Mouse (Mus musculus) limb, embryonic 14.5 days (tissue): ENCODE measurements around the gene Arid1a. TPM values are rescaled to one million over a fixed set of nuclear protein-coding genes. Genes with fewer than 3 reads are reported as not detected.
"Not testable (repeated sequence)": the region's sequence is repeated elsewhere in the genome, so short reads cannot be mapped to it uniquely, and the experiment has no call there.

Source experiments
- ATAC-seq: fragments of 200-750 bp; cut with Nextera tagmentation; 2 replicates; pipeline ENCODE4 v1.8.0; 2017; ENCODE audit warnings: low read depth, moderate number of reproducible peaks, moderate TSS enrichment; ENCODE audit not compliant: low FRiP score
- DNase-seq: peaks from one replicate; pipeline ENCODE4 v3.0.0-alpha.2; 2015; ENCODE audit warnings: low spot score
- H3K27ac ChIP-seq: fragments of 300-500 bp; sonication (generic); replicated peaks from 2 replicates; pipeline ENCODE4 v1.5.1; 2014; ENCODE audit warnings: low read depth, mild to moderate bottlenecking, low read length, moderate library complexity, mixed read lengths
- H3K27me3 ChIP-seq: fragments of 300-500 bp; sonication (generic); 2 replicates; pipeline ENCODE4 v1.6.1; 2014; ENCODE audit warnings: low read length, mixed read lengths; ENCODE audit not compliant: control insufficient read depth, insufficient read depth
- H3K36me3 ChIP-seq: fragments of 300-500 bp; sonication (generic); 2 replicates; pipeline ENCODE4 v1.6.1; 2014; ENCODE audit warnings: mild to moderate bottlenecking, low read length, moderate library complexity, mixed read lengths; ENCODE audit not compliant: control insufficient read depth, insufficient read depth
- H3K4me1 ChIP-seq: fragments of 300-500 bp; sonication (generic); 2 replicates; pipeline ENCODE4 v1.6.1; 2014; ENCODE audit warnings: antibody characterized with exemption, low read length, mixed read lengths; ENCODE audit not compliant: control insufficient read depth, insufficient read depth
- H3K4me2 ChIP-seq: fragments of 300-500 bp; sonication (generic); replicated peaks from 2 replicates; pipeline ENCODE4 v1.6.1; 2014; ENCODE audit warnings: low read depth, mild to moderate bottlenecking, low read length, moderate library complexity; ENCODE audit not compliant: severe bottlenecking
- H3K4me3 ChIP-seq: fragments of 300-500 bp; sonication (generic); replicated peaks from 2 replicates; pipeline ENCODE4 v1.5.1; 2014; ENCODE audit warnings: low read length
- H3K9ac ChIP-seq: fragments of 300-500 bp; sonication (generic); 2 replicates; pipeline ENCODE4 v1.6.1; 2014; ENCODE audit warnings: mild to moderate bottlenecking, low read depth, low read length, moderate library complexity; ENCODE audit not compliant: severe bottlenecking
- H3K9me3 ChIP-seq: fragments of 300-500 bp; sonication (generic); 2 replicates; pipeline ENCODE4 v1.6.1; 2016; ENCODE audit warnings: low read length; ENCODE audit not compliant: control insufficient read depth
- POLR2A ChIP-seq: fragments of 200-500 bp; IDR thresholded peaks from 2 replicates; pipeline ENCODE4 v1.8.0; 2012; ENCODE audit warnings: inconsistent platforms, mild to moderate bottlenecking, moderate library complexity, borderline replicate concordance; ENCODE audit not compliant: insufficient read depth, insufficient read length; ENCODE audit errors: extremely low read depth
- WGBS: fragments of 180-500 bp; shearing (Covaris S2); extraction: QIAGEN DNeasy Blood & Tissue Kit; methylation state at CpG from one replicate; pipeline ENCODE4 v1.1.7; 2014; 5-methylcytosine and 5-hydroxymethylcytosine counted together
- polyA plus RNA-seq, 2 experiments: library from polyadenylated mRNA; depleted of rRNA in 1 of 2; stranded (reverse) in 1 of 2; unstranded in 1 of 2; fragments of >200 nt; fragmentation: Nextera tagmentation in 1 of 2; extraction: Ambion mirVana in 1 of 2; gene quantifications; 2 replicates each; pipeline versions ENCODE4 v1.2.1 to v1.2.3; 2012 to 2014

Arid1a gene
- polyA plus RNA-seq, 2 experiments: 33.3 to 70.8 TPM

DNA sequence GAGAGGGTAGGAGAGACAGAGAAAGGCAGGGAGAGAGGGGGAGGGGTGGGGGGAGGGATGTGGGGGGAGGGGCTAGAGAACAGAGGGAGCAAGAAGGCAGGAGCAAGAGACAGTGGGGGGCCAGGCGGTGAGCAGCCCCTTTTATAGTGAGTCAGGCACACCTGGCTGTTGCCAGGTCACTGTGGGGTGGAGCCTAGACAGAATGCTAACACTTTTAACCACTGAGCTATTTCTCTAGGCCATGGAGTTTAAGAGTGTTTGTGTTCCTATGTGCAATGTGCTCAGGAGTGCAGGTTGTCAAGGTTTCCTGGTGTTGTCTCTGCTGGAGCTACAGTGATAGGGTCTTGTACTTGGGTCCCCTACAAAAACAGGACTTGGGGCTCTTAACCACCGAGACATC is 97.8 kb downstream of the Arid1a start:
- no peak for TF ChIP-seq POLR2A
- Histone ChIP-seq H3K4me1 (peaks cover 23% of the 10 kb centered on the region), H3K27me3 (no peaks in the 10 kb centered on the region), H3K9me3 (no peaks in the 10 kb centered on the region), H3K36me3 (peaks cover 9% of the 10 kb centered on the region), H3K9ac (no peak overlapping the region), H3K4me3 (no peak overlapping the region), H3K4me2 (no peak overlapping the region), H3K27ac (no peak overlapping the region)
- ATAC-seq (no peak), DNase-seq (no peak)
- 37% methylated on average over 2 of the region's 2 CpGs for WGBS

DNA sequence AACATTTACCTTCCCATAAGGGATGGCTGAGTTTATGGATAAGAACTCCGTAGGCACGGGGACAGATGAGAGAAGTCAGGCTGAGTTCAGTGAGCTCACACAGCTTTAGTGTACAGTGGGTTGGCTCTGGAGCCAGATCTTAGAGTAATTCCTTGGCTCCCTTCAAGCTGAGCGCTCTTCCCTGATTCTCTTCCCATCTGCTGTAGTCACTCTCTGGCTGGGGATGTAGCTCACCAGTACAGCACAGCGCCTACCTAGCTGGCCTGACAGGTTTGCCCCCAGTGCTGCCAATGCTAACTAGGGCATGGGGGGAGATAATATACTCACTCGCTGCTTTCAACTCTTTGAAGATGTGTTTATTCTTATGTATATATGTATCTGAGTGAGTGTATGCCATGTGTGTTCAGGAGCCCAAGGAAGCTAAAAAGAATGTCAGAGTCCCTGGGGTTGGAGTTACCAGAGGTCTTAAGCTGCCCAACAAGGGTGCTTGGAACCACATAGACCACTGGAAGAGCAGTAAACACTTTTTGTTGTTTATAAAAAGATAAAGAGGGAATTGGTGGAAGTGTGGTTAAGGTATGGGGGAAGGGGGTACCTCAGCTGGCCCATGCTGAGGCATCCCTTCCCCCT is 98.6 kb downstream of the Arid1a start:
- DNase-seq (no peak), ATAC-seq (no peak)
- WGBS: 52% methylated on average over 5 of the region's 5 CpGs
- H3K27me3 ChIP-seq: no peaks in the 10 kb centered on the region
- H3K4me2 ChIP-seq: no peak overlapping the region
- no peak overlapping the region for H3K27ac ChIP-seq
- peaks cover 9% of the 10 kb centered on the region for H3K36me3 ChIP-seq
- no peak overlapping the region for H3K9ac ChIP-seq
- no peak for TF ChIP-seq POLR2A
- peaks cover 23% of the 10 kb centered on the region for H3K4me1 ChIP-seq
- no peak overlapping the region for H3K4me3 ChIP-seq
- no peaks in the 10 kb centered on the region for H3K9me3 ChIP-seq

DNA sequence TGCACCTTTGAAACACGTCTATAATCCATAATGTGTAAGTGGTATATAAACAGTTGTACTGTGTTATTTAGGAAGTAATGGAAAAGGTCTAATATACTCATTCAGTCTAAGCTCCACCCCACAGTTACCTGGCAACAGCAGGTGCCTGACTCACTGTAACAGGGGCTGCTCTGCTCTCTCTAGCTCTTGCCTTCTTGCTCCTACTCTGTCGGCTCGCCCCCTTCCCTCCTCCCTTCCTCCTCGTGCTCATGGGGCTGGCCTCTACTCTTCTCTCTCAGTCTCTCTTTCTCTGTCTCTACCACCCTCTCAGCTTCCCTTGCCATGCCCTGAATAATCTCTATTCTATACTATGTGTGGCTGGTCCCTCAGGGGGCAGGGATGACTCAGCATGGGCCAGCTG is 99.6 kb downstream of the Arid1a start:
- no peak overlapping the region for H3K4me2 ChIP-seq
- H3K27me3 ChIP-seq: no peaks in the 10 kb centered on the region
- WGBS: 30% methylated on average over 4 of the region's 4 CpGs

DNA sequence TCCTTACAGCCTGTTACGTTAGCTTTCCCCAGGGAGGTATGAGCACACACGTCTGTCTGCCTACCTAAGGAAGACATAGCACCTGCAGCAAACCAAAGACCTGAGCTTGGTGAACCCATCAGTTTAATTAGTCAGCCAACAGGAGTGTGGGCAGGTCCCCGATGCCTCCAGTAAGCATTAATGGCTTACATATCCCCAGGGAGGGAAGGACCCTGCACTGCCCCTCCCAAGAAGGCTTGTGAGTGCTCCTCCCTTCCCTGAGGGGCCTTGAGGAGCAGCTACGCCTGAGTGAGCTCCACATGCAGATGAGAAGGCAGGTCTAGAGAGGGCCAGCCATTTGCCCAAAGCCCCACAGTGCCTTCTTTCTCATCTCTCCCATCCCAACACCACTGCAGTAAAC is 100.3 kb downstream of the Arid1a start:
- H3K4me3 ChIP-seq: no peak overlapping the region
- peaks cover 23% of the 10 kb centered on the region for H3K4me1 ChIP-seq
- DNase-seq (no peak), ATAC-seq (no peak)
- H3K9ac ChIP-seq: no peak overlapping the region
- H3K27ac ChIP-seq: no peak overlapping the region
- H3K9me3 ChIP-seq: no peaks in the 10 kb centered on the region
- no peak for TF ChIP-seq POLR2A
- WGBS: 60% methylated on average over 4 of the region's 4 CpGs
- no peaks in the 10 kb centered on the region for H3K36me3 ChIP-seq
- H3K27me3 ChIP-seq: no peaks in the 10 kb centered on the region
- no peak overlapping the region for H3K4me2 ChIP-seq

More for the DNA sequence above, 99.6 kb downstream of the Arid1a start:
- H3K9ac ChIP-seq: no peak overlapping the region
- ATAC-seq (no peak), DNase-seq (no peak)
- TF ChIP-seq POLR2A: no peak
- H3K27ac ChIP-seq: no peak overlapping the region
- H3K4me3 ChIP-seq: no peak overlapping the region
- H3K4me1 ChIP-seq: peaks cover 23% of the 10 kb centered on the region
- H3K36me3 ChIP-seq: 0 out of 2 replicates have a peak, but pooled peaks cover 2% of the 10 kb centered on the region
- H3K9me3 ChIP-seq: no peaks in the 10 kb centered on the region

DNA sequence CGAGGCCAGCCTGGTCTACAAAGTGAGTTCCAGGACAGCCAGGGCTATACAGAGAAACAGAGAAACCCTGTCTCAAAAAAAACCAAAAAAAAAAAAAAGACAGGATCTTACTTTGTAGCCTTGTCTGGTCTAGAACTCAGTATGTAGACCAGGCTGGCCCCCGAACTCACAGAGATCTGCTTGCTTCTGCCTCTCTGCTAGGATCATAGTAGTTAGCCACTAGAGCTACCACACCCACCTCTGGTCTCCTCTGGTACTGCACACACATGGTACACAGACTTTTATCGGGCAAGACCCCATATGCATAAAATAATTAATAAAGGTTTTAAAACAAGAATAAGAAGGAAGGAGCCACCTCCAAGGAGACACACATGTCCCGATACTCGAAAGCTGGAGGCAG is 102.5 kb downstream of the Arid1a start:
- H3K27me3 ChIP-seq, H3K4me3 ChIP-seq, H3K9me3 ChIP-seq, DNase-seq, ATAC-seq, H3K9ac ChIP-seq, H3K4me2 ChIP-seq, H3K36me3 ChIP-seq, H3K4me1 ChIP-seq, H3K27ac ChIP-seq: not testable (repeated sequence)
- WGBS: 92% methylated on average over 5 of the region's 5 CpGs

DNA sequence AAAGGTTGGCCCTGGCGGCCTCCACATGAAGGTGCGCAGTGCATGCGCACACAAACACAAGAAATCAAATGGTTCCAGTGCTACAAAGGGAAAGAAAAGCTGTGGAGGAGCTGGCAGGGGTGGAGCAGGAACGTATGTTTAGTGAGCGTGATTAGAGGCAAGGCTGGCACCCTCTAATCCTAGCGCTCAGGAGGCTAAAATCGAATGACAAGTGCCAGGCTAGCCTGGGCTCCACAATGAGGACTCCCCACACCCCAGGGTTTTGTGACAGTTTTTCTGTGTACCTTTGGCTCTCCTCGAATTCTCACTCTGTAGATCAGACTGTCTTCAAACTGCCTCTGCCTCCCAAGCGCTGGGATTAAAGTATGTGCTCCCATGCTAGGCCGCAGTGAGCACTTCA is 103.8 kb downstream of the Arid1a start:
- WGBS: 81% methylated on average over 10 of the region's 10 CpGs
- no peaks in the 10 kb centered on the region for H3K27me3 ChIP-seq
- H3K4me3 ChIP-seq: no peak overlapping the region
- no peak overlapping the region for H3K9ac ChIP-seq
- no peak overlapping the region for H3K4me2 ChIP-seq
- no peak for ATAC-seq
- no peaks in the 10 kb centered on the region for H3K4me1 ChIP-seq
- no peak for TF ChIP-seq POLR2A
- H3K27ac ChIP-seq: no peak overlapping the region
- H3K9me3 ChIP-seq: no peaks in the 10 kb centered on the region
- no peaks in the 10 kb centered on the region for H3K36me3 ChIP-seq
- DNase-seq: no peak
